Mouse (Mus musculus) liver, adult 2 months (tissue): ENCODE measurements at regions not wholly inside any gene's neighbourhood (a gene's known extent, or its start where the extent isn't known, plus 50 kb on each side); places are given as distances from the start of the nearest gene placed in this dataset.

Experiments
- CTCF ChIP-seq: fragments of 200-500 bp; IDR thresholded peaks from 2 replicates; pipeline ENCODE4 v1.5.1; 2011; ENCODE audit warnings: low read depth, low read length, control low read depth
- POLR2A ChIP-seq: fragments of 200-500 bp; IDR thresholded peaks from 2 replicates; pipeline ENCODE4 v1.6.1; 2011; ENCODE audit warnings: low read length, control low read depth; ENCODE audit not compliant: insufficient read depth; ENCODE audit errors: extremely low read depth

- no peak for TF ChIP-seq CTCF
- no peak for TF ChIP-seq POLR2A
Measured at GRCm38 (mm10) chrX:10892815-10893214, 178.0 kb downstream of the Mid1ip1 start.
